Mouse (Mus musculus) adrenal gland, adult (tissue): ENCODE results near the gene Hps5.
"Not testable (repeated sequence)": the region's sequence is repeated elsewhere in the genome, so short reads cannot be mapped to it uniquely, and the experiment has no call there.

Experiments
- DNase-seq, 2 experiments: peaks; one replicate each; pipeline ENCODE4 v3.0.0; 2022 to 2023; ENCODE audit warnings: low spot score in 1 of 2; ENCODE audit not compliant: inconsistent age in 2 of 2

The Hps5 gene

DNA sequence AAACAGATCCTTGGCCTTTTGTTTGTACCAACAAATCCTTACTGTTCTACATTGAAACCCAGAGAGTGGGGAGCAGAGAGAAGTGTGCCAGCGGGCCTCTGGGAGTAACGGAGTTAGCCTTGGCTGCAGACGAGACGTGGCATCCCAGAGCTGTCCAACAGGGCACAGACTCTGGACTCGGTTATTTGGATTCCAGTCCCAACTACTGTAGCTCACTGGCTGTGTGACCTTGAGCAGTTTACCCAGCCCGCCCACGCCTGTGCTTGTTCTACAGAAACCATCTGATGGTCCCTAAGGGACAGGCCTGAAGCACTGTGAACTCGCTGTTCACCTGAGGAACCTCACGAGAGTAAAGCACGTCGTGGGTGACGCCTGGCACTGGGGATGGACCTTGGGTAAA is 34.0 kb upstream of the Hps5 start:
- DNase-seq, result peak; percentile 33 to 68

DNA sequence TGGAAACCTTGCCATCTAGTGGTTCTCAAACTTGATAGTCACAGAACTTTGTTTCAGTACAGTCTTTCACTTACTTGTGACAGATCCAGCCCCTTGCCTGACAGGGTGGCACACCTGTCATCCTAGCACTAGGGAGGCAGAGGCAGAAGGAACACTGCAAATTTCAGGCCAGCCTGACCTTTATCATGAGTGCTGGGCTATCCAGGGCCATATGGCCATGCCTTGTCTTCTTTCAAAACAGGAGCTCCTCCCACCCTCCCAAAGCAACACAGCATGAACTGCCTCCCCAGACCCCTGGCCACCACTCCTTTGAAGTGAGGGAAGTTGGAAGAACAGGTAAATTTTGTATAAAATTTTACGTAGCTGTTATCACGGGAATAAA is 31.9 kb upstream of the Hps5 start:
- no peak for DNase-seq

DNA sequence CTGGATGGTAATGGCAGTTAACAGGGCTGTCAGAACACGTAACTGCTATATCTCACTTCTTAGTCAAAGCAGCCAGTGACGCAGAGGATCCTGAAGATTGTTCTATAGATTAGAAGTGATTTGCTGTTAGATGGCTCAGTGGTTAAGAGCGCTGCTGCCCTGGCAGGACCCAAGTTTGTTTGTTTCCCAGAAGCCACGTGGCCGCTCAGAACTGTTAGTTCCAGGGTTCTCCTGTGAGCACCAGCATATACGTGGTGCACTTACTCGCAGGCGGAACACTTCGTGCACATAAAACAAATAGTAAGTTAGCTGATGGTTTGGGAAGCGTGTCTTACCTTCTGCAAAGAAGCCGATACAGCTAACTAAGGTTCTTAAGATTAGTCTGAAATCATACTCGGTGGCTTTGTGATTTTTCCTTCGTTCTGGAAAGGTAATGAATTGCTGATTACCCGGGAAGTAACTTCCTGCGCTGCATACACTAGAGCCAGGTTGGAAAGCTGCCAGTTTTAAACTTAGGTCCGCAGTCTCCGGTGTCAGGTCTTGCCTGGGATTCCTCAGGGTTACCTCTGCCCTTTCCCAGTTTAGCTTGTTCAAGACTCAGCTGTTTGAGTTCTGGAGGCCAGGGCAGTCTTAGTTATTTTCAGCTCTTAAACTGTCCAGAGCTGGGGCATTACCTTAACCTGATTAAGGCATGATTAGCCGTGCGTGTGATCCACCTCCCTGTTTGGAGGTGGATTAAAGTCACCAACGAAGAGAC is 31.4 kb upstream of the Hps5 start:
- DNase-seq, result no peak

DNA sequence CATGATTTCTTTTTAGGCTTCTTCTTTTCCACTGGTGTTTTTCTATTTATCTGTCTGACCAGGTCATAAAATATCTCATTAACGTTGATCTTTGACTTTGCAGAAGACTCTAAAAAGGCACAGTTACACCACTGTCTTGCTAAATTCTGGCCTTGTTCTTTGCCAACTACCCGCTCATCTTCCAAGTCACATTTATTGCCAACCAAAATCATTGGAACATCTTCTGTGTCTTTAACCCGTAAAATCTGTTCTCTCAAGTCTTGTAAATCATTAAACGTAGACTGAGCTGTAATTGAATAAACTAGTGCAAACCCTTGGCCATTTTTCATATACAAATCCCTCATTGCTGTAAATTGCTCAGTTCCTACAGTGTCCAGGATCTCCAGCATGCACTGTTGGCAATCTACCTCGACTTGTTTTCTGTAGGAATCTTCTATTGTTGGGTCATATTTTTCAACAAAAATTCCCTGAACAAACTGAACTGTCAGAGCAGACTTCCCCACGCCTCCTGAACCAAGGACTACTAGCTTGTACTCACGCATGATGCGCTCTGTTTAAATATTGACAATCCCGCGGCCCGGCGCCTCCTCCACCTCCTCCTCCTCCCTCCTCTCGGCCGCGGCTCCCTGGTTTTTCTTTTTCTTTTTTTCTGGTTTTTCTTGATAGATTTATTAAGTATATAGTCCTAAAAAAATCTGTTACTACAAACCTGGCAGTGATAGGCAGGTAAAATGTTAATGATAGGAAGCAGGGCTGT is 25.2 kb upstream of the Hps5 start:
- not testable (repeated sequence) for DNase-seq

DNA sequence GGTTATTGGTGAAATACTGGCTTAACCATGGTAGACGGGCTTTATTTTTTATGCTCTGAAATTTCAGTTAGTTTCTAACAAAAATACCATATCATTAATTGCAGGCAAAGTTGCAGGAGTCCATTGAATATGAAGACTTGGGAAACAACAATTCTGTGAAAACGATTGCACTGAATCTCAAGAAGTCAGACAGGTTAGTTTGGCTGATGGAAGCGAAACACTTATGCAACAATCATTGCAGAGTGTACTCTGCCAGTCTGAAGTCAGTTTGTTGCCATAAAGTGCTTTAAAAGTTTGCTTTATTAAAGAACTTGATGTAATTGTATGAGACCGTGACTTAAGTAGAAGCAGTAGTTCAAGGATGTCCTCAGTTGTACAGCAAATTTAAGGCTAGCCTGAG is 18.1 kb upstream of the Hps5 start:
- DNase-seq, result no peak

DNA sequence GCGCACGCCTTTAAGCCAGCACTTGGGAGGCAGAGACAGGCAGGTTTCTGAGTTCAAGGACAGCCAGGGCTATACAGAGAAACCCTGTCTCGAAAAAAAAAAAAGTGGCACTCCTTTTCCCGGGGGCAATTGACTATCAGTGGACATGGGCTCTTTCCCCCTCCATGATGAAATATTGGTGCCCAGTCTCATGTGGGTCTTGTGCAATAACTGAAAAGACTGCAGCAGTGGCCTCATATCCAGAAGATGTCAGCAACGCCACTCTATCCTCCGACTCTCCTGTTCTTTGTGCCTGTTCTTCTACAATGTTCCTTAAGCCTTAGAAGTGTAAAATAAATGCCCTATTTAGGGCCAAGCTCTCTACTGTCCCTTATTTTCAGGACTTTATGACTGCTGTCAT is 14.5 kb upstream of the Hps5 start:
- no peak for DNase-seq

DNA sequence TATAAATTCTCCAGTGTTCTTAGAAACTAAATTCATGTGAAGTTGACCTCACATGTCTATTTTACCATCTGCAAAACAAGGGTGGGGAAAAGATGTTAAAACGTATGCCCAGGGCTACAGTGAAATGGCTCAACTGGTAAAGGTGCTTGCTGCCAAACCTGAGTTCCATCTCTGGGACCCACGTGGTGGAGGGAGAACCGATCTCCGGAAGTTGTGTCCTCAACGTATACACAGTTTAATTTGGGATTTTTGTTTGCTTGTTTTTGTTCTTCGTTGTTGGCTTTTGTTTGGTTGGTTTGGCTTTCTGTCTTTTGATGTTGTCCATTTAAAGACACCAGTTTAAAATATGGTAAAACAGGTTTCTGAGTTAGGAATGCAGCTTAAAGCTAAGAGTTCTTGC is 915 bp upstream of the Hps5 start:
- DNase-seq, result peak in 1 of 2 experiments; percentile 28

DNA sequence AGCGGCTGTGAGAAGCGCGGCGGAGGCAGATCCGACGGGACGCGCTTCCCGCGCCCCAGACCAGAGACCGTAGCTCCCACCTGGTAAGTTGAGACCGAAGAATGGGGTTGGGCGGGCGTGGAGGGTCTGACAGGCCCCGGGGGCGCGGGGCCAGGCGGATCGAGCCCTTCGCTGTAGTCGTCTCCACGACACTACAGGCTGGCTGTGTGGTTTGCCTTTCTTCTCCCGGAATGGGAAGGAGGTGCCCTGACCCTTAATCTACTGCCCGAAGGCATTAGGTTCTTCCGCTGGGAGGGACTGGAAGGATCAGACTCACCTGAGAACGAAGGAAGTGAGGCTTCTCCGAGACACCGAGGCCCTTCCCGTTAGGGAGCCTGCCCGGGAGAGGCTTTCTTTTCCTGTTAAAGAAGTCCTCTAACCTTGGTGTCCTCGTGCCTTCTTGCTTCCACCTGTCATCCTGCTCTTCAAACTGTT is 379 bp upstream of the Hps5 start:
- DNase-seq, result no peak

DNA sequence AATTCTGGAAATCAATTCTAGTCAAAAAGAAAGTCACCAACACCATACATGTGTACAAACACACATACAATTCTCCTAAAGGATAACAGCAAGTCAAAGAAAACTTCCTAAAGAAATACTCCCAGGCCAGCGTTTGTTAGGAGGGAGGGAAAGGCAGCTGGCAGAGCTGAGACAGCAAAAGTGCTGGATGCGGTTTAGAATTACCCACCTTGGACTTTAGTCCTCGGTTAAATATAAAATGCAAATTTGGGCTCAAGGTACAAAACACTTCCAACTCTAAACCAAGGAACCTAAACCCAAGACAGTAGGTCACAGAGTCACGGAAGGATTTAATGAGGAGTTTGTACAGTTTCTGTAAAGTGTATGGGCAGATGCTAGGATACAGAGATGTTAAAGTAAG is 2.0 kb downstream of the Hps5 start:
- no peak for DNase-seq

DNA sequence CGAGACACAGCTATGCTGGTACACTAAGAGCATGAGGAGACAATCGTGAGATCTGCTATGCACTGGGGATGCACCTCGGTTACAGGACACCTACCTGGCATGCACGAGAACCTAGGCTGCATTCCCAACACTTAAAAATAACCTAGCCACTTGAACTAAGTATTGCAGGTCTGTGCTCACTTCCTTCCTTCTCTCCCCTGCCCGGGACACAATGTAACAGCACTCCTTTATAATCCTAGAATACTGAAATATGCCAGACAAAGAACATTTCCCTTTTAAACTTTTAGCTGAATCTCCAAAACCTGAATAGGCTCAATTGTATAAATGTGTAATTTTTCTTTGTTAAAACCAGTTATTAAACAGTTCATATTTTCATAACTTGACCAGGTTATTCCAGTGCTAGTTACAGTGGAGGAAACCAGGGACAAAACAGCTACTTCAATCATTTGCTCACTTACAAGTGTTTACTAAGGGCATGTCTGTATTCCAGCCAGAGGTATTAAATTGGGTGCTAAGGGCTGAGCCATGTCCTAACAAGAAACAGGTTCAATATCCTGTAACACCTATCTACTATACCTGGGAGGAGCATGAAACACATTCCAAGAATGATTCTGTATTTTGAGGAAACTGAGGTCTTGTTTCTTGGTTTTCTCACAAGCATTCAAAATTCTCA is 6.6 kb downstream of the Hps5 start:
- DNase-seq, result no peak

DNA sequence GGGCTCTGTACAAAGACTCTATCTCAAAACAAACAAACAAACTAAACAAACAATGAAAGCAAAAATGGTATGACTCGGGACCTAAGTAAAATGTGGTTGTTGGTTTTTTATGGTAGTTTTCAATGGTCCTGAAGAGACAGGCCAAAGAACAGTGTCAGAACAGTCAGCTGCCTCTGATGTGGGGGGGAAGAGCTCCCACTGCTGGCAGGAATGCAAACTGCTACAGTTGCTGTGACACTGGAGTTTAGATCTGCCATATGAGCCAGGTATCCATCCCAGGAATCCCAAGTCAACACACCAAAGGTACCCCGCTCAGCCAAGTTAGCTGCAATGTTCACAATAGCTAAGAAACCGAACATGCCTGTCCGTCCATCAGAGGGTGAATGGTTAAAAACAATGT is 25.2 kb downstream of the Hps5 start:
- peak; percentile 48 to 74 for DNase-seq

DNA sequence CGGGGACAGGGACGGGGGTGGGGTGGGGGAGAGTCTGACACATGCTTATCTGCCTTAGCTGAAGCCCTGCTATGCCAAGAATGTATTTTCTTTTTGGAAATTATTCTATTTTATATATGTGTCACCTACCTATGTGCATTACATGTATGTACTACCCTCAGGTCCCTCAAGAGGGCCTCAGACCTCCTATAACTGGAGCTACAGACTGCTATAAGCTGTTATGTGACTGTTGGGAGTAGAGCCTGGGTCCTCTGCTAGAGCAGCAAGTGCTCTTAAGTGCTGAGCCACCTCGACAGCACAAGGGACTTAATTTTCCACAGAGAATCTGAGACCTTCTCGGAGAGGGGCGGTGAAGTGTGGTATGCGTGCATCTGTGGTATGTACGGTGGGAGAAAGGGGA is 27.4 kb downstream of the Hps5 start:
- no peak for DNase-seq

DNA sequence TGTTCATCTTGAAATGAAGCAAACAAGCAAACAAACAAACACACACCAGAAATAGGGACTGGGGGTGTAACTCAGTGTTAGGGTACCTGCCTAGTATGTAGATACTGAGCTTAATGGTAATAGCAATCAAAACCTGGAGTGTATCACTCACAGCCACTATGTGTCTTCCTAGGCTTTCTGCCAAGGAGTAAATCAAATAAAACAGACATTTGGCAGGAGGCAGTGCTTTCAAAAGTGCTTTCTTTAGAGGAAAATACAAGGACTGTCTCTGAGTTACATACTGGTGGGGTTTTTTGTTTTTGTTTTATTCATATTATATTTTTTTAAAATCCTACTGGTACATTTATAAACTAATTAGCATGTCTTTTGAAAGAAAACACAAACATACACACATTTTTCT is 28.5 kb downstream of the Hps5 start:
- DNase-seq, result peak in 1 of 2 experiments; percentile 45

DNA sequence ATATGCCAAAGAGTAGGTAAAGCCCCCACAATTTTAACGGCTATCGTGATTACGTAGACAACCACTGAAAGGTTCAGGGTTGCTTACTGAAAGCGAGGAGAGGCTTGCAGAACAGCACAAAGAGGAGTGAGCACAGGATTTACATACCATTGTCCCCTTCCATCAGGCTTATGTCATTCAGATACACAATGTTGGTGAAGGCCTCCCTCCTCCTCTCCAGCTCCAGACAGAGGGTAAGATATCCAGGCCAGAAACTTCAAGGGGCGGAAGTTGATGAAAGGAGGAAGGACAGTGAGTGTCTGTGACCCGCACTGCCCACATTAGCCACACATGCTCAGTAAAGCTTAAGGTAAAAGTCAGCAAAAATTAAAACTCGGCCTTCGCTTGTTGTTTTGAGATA is 31.2 kb downstream of the Hps5 start:
- no peak for DNase-seq

DNA sequence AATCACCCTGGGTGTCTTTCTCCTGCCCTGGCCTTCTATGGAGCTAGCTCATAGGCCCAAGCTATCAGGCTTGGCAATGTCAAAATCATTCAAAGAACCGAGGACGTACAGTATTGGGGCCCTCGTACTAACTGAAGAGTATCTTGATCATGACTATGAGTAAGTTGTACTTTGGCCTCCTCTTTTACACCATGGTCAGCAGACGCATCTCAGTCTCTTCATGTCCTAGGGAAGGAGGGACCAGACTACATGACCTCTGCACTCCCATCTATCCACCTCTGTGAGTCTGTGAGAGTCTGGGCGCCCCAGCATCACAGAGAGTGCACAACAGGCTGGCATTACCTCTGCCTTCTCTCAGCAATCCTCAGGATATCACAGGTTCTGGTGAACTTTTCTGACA is 33.3 kb downstream of the Hps5 start:
- no peak for DNase-seq

DNA sequence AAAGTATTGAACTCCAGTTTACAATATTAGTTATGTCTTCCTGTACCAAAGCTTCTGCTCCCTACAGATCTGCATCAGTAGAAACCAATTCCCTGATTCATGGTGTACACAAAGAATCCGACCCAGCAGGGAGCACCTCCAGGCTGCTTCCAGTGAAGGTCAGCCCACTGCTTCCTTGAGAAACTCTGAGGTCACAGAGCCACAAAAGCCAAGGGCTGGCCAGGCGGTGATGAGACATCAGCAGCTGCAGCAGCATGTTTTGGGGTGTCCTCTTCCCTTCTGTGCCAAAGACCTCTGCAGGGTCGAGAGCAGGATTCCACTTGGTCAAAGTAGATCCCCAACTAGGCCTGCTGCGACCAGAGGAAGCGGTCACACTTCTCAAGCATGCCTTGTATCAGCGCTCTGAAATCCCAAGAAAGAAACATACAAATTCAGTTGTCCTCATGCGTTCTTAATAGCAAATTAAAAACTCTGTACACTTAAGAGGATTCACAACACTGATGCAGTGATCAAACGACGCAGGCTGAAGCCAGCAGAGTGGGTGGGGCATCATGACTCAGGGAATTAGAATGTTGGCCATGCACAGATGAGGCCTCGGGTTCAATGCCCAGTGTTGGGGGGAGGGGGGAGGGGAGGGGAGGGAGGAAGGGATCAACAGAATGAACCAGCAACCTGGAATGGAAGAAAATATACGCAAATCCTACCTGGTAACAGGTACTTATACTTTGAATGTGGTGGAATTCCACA is 34.6 kb downstream of the Hps5 start:
- peak; percentile 46 to 71 for DNase-seq

DNA sequence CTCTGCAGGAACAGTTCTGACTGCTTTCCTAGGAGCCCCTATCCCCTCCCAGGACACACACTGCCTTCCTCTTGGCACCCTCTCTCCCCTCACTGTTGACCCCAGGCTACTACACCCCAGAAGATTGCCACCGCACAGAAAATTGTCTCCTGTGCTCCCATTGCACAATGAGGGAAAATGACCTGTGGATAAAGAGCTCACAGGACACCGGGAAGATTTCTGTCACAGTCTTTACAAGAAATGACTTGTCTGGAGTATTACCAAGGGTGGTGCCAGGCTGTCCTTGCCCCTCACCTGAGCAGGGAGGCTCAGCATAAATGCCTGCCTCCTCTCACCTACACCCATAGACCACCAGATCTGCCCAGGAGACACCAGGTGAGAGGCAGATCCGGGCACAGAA is 44.4 kb downstream of the Hps5 start, which contains the start of gene Saa2:
TSS of gene Saa2 (plus strand) at position 301 of the 400 bp plus-strand sequence.
- no peak for DNase-seq

DNA sequence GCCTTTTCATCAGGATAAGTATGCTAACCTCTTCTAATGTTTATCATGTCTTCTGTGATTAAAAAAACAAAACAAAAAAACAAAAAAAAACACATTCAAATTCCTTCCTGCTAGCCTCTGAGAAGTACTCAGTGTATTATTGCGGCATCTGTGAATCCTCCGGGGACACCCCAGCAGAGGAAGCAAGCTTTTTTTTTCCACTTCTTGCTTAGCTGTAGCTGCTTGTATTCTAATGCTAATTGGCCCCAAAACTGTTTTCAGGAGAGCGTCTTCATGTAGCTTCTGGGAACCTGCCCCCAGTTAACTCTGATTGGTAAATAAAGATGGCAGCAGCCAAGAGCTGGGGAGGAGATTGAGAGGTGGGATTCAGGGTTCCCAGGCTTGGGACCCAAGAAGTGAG is 47.4 kb downstream of the Hps5 start:
- DNase-seq, result no peak

DNA sequence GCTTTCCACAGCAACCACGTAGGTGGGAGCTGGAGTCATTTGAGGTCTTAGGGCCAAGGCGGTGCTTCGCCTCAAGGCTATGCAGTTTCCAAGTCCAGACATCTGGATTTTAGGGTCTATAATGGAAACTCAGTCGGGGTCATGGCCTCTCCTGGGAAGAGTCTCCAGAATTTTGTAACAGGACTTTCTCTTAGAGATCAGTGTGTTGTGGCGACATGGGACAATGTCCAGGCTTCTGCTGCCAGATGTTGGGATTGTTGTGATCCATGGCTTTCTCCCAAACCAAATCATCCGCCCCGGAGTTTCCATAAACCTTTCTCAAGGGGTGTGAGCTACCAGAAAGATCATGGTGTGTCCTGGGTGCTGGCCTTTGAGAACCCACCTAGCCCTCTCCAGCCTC is 49.5 kb downstream of the Hps5 start:
- DNase-seq, result no peak

DNA sequence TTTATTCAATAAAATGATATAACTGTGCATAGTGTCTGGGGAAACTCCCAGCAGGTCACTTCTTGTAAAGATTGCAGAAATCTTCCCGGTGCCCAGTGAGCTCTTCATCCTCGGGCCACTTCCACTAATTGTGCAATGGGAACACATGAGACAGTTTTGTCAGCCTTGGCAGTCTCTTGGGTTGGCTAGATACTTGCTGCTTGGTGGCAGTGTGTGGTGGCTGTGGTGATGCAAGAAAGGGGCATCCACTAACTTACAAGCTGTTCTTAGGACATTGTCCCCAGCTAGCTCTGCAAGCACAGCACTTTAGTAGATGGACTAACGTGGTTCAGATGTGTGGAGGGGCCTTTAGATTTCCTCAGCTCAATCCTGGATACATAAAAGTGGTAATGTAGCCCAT is 50.0 kb downstream of the Hps5 start:
- peak in 1 of 2 experiments; percentile 70 for DNase-seq

DNA sequence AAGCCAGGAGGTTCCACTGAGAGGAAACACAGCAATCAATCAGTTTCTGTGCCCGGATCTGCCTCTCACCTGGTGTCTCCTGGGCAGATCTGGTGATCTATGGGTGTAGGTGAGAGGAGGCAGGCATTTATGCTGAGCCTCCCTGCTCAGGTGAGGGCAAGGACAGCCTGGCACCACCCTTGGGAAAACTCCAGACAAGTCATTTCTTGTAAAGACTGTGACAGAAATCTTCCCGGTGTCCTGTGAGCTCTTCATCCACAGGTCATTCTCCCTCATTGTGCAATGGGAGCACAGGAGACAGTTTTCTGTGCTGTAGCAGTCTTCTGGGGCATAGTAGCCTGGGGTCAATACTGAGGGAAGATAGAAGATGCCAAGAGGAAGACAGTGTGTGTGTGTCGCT is 53.0 kb downstream of the Hps5 start, which contains the start of gene Saa1:
TSS of gene Saa1 (minus strand) at position 101 of the 400 bp plus-strand sequence.
- not testable (repeated sequence) for DNase-seq
